Comparison of ENCODE assay signal across 25 mouse cellular contexts in genomic region chr4:67167720-67168119, GRCm38 (mm10).
DNase-seq lines count a peak whose midpoint lies in the region; ATAC-seq and TF ChIP-seq lines count a peak whose summit lies in the region.
"Had no signal": no experiment of that assay in that cellular context is flagged by ENCODE, and none has a peak within 500 bp of the region (broad histone marks: within the 10 kb centered on the region; RNA-seq: fewer than 3 reads in every experiment).

No protein-coding gene starts in this region.

- H3K4me2 ChIP-seq in stomach, embryonic 14.5 days (replicated peaks; ENCODE audit: low read depth, low read length) = no peak overlapping the region
- H3K4me2 ChIP-seq in stomach, postnatal 0 days (replicated peaks; ENCODE audit: low read depth) = no peak overlapping the region
- H3K4me2 ChIP-seq: forebrain, embryonic 13.5 days; heart, embryonic 13.5 days; hindbrain, embryonic 14.5 days had no signal

- no peak for TF ChIP-seq CTCF in liver, adult 2 months (IDR thresholded peaks at IDR 0.05; ENCODE audit: low read depth, low read length)
- no peak for TF ChIP-seq CTCF in stomach, postnatal 0 days (IDR thresholded peaks at IDR 0.05; ENCODE audit: low read depth)

- H3K9ac ChIP-seq in liver, adult 2 months (ENCODE audit: low read depth, low read length) = no peak overlapping the region
- no peak overlapping the region for H3K9ac ChIP-seq in stomach, embryonic 14.5 days (replicated peaks; ENCODE audit: low read depth, low read length)
- H3K9ac ChIP-seq in stomach, postnatal 0 days (ENCODE audit: low read length) = no peak overlapping the region
- H3K9ac ChIP-seq: forebrain, embryonic 13.5 days; heart, embryonic 13.5 days; hindbrain, embryonic 14.5 days had no signal

- 44% methylated on average over 5 of the region's 5 CpGs for WGBS in liver, adult 2 months
- WGBS in stomach, embryonic 14.5 days = 39% methylated on average over 5 of the region's 5 CpGs
- WGBS in stomach, postnatal 0 days = 42% methylated on average over 5 of the region's 5 CpGs

- DNase-seq in liver, adult 2 months (ENCODE audit: extremely low read depth, low read depth, low spot score) = peak; percentile 14
- no peak for DNase-seq in liver
- DNase-seq in stomach, postnatal 0 days (ENCODE audit: low spot score) = no peak
- no peak for DNase-seq in layer of hippocampus, postnatal 36 days
- no peak for DNase-seq in spleen, postnatal 14 days (ENCODE audit: low spot score in 2 of 2)
- DNase-seq: adrenal gland, adult 8-10 months; adrenal gland, postnatal 25 days; cerebellum, adult 11-12 months; cerebellum, adult 8-10 months; cerebellum, postnatal 10 days; cerebellum, postnatal 36 days; embryo, embryonic 11 days; gastrocnemius, postnatal 10 days; gastrocnemius, postnatal 36 days; heart, adult 2 months; heart, postnatal 14 days; heart, postnatal 4 days had no signal

- no peaks in the 10 kb centered on the region for H3K4me1 ChIP-seq in liver, adult 2 months (ENCODE audit: control insufficient read depth, insufficient read depth, low read length)
- H3K4me1 ChIP-seq in stomach, embryonic 14.5 days (ENCODE audit: control insufficient read depth, insufficient read depth, low read length) = no peaks in the 10 kb centered on the region
- H3K4me1 ChIP-seq in stomach, postnatal 0 days (replicated peaks; ENCODE audit: control insufficient read depth, insufficient read depth) = no peaks in the 10 kb centered on the region
- H3K4me1 ChIP-seq: forebrain, embryonic 13.5 days; heart, embryonic 10.5 days; heart, embryonic 13.5 days had no signal

- H3K79me2 ChIP-seq in liver, adult 2 months (ENCODE audit: control insufficient read depth, insufficient read depth, low read length) = no peaks in the 10 kb centered on the region

- ATAC-seq in stomach, embryonic 14.5 days (ENCODE audit: insufficient number of reproducible peaks, insufficient read depth, low FRiP score, low read depth) = peak; percentile 79
- ATAC-seq in stomach, postnatal 0 days (ENCODE audit: low FRiP score, low TSS enrichment) = 0 out of 2 replicates have a peak, but pooled peaks have one; percentile 29
- ATAC-seq: activated CD4-positive, CD25-positive, alpha-beta regulatory T cell, adult 4 months; forebrain, embryonic 13.5 days; forebrain, embryonic 16.5 days had no signal

- no peak for TF ChIP-seq POLR2A in liver, adult 2 months (IDR thresholded peaks at IDR 0.05; ENCODE audit: extremely low read depth, insufficient read depth, low read length)

- no peaks in the 10 kb centered on the region for H3K36me3 ChIP-seq in liver, adult 2 months (ENCODE audit: control insufficient read depth, insufficient read depth, low read length)
- H3K36me3 ChIP-seq in stomach, embryonic 14.5 days (ENCODE audit: control insufficient read depth, insufficient read depth, low read length) = no peaks in the 10 kb centered on the region
- H3K36me3 ChIP-seq in stomach, postnatal 0 days (ENCODE audit: control insufficient read depth, insufficient read depth, low read length) = no peaks in the 10 kb centered on the region
- H3K36me3 ChIP-seq: forebrain, embryonic 10.5 days; heart, embryonic 10.5 days; heart, embryonic 13.5 days had no signal

- no peaks in the 10 kb centered on the region for H3K27me3 ChIP-seq in liver, adult 2 months (ENCODE audit: control insufficient read depth, insufficient read depth, low read length)
- H3K27me3 ChIP-seq in stomach, embryonic 14.5 days (ENCODE audit: control insufficient read depth, insufficient read depth, low read length) = no peaks in the 10 kb centered on the region
- no peaks in the 10 kb centered on the region for H3K27me3 ChIP-seq in stomach, postnatal 0 days (ENCODE audit: control insufficient read depth, insufficient read depth, low read length)
- H3K27me3 ChIP-seq: forebrain, embryonic 13.5 days; heart, embryonic 13.5 days had no signal

- no peaks in the 10 kb centered on the region for H3K9me3 ChIP-seq in stomach, embryonic 14.5 days (ENCODE audit: control insufficient read depth, low read depth, low read length)
- no peaks in the 10 kb centered on the region for H3K9me3 ChIP-seq in stomach, postnatal 0 days (ENCODE audit: control insufficient read depth, low read length)
- H3K9me3 ChIP-seq: forebrain, embryonic 10.5 days; forebrain, embryonic 13.5 days; heart, embryonic 10.5 days; heart, embryonic 13.5 days had no signal

- H3K4me3 ChIP-seq in liver, adult 2 months (ENCODE audit: insufficient read depth, low read depth, low read length) = no peak overlapping the region
- no peak overlapping the region for H3K4me3 ChIP-seq in stomach, embryonic 14.5 days (ENCODE audit: low read depth, low read length)
- no peak overlapping the region for H3K4me3 ChIP-seq in stomach, postnatal 0 days (ENCODE audit: low read depth, low read length)
- H3K4me3 ChIP-seq: forebrain, embryonic 10.5 days; forebrain, embryonic 13.5 days; heart, adult 2 months; heart, embryonic 10.5 days; heart, embryonic 13.5 days had no signal

- no peak overlapping the region for H3K27ac ChIP-seq in liver, adult 2 months (replicated peaks; ENCODE audit: insufficient read depth, low read depth, low read length)
- no peak overlapping the region for H3K27ac ChIP-seq in stomach, embryonic 14.5 days (ENCODE audit: low read length)
- H3K27ac ChIP-seq in stomach, postnatal 0 days (replicated peaks) = no peak overlapping the region
- H3K27ac ChIP-seq: forebrain, embryonic 10.5 days; forebrain, embryonic 13.5 days; heart, adult 2 months; heart, embryonic 10.5 days; heart, embryonic 13.5 days; hindbrain, embryonic 14.5 days had no signal

- no peak for TF ChIP-seq EP300 in stomach, postnatal 0 days (optimal IDR thresholded peaks at IDR 0.05)
